Mouse (Mus musculus): ENCODE results near the gene Zfp579.
A peak's percentile ranks its signal among the peaks of the same experiment; 100 is the strongest.
"Not testable (repeated sequence)": the region's sequence is repeated elsewhere in the genome, so short reads cannot be mapped to it uniquely, and the experiment has no call there.

Gene Zfp579

DNA sequence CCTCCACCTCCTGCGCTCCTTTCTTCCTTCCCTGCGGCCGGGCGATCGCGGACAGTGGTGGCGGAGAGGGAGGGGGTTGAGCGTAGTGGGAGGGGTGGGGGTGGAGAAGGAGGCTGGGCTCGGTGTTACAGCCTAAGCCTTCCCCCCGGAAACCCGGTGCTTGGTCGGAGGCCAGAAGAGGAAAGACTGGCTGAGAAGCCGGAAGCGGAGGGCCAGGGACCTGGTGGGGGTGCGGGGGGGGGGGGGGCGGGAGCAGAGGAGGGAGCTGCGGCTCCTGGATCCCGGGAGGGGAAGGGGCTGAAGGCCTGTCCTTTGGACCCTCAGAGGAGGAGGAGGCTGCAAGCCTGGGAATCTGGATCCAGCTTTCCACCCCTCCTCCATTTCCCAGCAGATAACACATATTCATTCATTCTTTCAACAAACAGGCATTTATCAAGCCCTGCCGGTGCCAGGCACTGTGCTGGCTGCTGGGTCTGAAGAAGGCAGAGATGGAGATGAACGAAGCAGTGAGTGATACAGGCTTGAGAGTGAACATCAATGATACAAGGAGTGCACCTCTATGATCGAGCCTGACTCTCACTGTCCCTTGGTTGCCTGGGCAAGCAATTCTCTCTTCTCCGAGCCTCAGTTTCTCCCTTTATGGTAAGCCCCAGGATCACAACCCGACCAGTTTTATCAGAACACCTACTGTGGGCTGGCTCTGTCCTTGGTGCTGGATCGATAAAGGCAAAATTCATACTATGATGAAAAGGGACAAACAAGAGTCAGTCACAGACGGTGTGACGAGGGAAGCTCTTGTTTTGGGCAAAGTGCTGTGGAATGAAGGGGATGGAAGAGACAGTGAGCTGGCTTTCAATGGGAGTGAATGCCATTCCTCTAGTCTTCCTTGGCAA, at the start of gene Zfp579:
TSS of gene Zfp579 (minus strand) at position 156 of the 893 bp plus-strand sequence.
- DNase-seq, result peak; percentile 92

DNA sequence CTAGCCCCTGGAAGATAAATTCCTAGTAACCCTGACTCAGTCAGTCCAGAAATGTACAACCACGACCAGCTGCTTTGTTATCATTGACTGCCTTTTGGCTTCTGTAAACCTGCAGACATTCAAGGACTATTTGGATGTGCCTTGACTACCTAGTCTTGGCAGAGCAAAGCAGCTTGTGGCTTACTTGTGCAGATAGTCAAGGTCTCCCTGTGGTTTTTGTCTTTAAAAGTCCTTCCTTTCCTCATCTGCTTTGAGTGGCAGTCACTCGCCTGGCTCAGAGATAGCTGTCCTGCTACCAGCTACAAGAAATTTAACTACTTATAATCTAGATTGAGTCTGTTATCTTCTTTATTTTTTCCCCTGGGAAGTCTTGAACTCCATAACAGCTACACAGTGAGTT, 49.0 kb upstream of the Zfp579 start:
- no peak for DNase-seq

DNA sequence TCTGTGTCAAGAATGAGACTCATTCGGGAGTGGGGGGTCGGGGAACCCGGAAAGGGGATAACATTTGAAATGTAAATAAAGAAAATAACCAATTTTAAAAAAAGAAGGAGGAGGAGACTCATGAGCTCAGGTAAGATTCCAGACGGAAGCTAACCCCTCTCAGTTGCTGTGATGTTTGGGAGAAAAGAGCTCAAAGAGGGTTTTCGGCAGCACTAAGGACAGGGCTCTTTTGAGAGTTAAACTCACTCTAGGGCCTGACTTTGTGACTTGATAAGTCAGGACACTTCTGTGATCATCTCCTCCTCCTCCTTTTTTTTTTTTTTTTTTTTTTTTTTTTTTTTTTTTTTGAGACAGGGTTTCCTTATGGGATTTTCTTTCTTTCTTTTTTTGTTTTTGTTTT, 43.0 kb upstream of the Zfp579 start:
- DNase-seq, result no peak

DNA sequence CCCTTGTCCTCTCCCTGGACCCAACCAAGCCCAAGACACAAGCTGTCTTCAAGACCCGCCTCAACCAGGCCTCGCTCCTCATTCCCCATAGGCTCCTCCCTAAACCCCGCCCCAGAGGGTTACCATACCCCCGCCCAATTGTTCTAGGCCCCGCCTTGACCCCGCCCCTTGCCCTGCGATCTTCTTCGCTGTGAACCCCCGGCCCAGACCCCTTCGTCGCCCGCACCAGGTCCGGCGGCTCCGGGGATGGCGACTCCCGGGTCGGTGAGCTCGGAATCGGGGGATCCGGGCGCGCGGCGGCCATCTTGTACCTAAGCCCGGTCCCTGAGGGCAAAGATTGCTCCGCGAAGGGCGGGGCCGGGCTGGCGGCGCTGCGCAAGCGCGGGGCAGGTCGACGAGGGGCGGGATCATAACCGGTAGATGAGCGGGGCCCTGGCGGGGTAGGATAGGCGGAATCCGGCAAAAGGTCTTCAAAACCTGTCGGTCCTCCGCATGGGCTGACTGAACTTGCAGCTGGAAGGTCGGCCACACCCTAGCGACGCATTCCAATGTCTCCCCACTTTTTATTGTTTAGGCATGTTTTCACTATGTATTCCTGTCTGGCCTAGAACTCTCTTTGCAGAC, 42.3 kb upstream of the Zfp579 start, which contains the start of gene Zfp784:
TSS of gene Zfp784 (minus strand) at position 338 of the 624 bp plus-strand sequence.
- peak; percentile 94 for DNase-seq

DNA sequence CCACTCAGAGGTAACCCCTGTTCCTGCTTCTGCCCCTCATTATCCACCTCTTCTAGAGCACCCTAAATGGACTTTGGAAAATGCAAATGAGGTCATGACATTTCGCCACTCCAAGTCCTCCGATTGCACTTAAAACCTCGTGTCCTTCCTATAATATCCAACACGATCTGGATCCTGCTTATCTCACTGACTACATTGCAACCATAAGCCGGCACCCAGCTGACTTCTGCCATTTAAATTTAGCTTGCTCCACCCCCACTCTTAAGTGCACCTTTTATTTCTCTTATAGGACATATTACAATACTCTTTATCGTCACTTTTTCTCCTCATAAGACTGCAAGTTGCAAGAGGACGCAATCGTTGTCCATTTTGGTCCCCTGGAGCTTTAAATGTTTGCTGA, 41.5 kb upstream of the Zfp579 start:
- no peak for DNase-seq

DNA sequence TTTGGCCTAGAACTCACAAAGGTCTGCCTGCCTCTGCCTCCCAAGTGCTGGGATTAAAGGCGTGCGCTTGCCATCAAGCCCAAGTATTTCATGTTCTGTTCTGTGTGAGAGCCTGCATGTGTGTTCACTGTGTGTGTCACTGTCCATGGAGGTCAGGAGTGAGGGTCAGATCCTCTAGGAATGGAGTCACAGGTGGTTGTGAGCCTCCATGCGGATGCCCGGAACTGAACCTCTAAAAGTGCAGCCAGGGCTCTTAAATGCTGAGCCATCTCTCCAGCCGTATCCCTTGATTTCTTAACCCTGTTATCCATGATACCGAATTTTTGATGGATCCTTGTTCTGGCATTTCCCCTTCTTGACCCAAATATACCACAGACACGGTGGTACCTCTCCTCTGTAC, 41.1 kb upstream of the Zfp579 start:
- no peak for DNase-seq

DNA sequence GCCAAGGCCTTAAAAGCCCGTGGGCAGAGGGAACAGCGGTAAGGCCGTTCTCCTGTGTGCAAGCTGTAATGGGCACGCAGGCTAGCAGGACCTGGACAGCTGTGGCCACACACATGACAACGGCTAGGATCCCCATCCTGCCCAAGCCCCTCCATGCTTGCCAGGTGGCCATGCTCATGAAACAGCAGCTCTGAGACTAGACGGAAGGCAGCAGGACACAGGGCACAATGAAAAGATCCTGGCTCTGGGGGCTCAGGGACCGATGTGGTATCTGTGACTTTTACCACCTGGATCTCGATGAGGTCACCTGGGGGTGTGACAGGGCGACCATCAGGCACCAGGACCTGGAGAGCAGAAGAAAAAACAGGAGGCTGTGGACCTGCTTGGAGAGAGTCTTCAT, 40.2 kb upstream of the Zfp579 start:
- no peak for DNase-seq

DNA sequence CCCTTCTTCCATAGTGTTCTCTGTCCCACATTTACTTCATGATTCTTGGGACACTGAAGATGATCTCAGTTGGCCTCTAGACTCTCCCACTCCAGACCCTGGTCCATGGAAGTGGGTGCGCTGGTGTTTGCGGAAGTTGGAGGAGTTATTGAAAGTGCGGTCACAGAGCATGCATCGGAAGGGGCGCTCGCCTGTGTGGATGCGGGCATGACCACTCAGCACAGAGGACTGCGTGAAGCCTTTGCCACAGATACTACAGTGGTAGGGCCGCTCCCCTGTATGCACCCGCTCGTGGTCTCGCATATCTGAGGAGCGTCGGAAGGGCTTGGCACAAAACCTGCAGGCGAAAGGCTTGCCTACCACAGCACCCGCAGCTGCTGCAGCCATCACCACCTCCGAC, 39.7 kb upstream of the Zfp579 start:
- DNase-seq, result no peak

DNA sequence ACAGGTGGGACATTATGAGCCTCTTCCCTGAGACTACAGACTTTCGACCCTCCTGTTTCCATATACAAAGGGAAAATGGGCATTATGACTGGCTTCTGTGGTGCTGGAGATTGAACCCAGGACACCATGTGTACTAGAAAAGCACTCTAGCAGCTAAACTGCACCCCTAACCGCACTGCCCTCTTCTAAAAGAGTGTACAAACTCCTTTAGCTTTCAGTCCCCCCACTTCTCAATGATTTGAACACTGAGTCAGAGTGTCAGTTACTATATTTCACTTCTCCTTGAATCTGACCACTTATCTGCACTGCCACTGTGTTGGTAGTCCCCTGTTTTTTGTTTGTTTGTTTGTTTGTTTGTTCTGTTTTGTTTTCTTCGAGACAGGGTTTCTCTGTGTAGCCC, 37.9 kb upstream of the Zfp579 start, which contains the start of gene 4632433K11Rik:
TSS of gene 4632433K11Rik (plus strand) at position 301 of the 400 bp plus-strand sequence.
- no peak for DNase-seq

DNA sequence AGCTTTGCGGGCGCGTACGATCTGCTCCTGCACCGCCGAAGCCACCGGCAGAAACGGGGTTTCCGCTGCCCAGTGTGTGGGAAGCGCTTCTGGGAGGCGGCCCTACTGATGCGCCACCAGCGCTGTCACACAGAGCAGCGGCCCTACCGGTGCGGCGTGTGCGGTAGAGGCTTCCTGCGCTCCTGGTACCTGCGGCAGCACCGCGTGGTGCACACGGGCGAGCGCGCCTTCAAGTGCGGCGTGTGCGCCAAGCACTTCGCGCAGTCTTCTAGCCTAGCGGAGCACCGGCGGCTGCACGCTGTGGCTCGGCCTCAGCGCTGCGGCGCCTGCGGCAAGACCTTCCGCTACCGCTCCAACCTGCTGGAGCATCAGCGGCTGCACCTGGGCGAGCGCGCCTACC, 35.5 kb upstream of the Zfp579 start:
- DNase-seq, result no peak

DNA sequence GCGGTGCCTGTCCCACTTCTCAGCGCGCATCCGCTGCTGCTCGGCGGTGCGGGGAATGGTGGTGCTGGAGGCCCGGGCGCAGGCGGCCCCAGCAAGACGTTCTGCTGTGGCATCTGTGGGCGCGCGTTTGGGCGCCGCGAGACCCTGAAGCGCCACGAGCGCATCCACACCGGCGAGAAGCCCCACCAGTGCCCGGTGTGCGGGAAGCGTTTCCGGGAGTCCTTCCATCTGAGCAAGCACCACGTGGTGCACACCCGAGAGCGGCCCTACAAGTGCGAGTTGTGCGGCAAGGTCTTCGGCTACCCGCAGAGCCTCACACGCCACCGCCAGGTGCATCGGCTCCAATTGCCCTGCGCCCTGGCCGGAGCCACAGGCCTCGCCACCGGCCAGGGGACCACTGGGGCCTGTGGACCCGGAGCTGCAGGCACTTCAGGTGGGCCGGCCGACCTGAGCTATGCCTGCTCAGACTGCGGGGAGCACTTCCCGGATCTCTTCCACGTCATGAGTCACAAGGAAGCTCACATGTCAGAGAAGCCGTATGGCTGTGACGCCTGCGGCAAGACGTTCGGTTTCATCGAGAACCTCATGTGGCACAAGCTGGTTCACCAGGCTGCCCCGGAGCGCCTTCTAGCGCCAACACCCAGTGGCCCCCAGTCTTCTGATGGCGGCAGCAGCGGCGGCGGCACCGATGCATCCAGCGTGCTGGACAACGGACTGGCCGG, 34.8 kb upstream of the Zfp579 start:
- no peak for DNase-seq

DNA sequence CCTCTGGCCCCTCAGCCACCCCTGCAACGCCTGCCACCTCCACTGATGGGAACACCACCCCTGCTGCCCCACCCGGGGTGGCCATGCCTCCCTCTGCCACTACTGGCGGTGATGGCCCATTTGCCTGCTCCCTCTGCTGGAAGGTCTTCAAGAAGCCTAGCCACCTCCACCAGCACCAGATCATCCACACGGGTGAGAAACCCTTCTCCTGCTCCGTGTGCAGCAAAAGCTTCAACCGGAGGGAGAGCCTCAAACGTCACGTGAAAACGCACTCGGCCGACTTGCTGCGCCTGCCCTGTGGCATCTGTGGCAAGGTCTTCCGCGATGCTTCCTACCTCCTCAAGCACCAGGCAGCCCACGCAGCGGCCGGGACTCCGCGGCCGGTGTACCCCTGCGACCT, 34.0 kb upstream of the Zfp579 start:
- no peak for DNase-seq

DNA sequence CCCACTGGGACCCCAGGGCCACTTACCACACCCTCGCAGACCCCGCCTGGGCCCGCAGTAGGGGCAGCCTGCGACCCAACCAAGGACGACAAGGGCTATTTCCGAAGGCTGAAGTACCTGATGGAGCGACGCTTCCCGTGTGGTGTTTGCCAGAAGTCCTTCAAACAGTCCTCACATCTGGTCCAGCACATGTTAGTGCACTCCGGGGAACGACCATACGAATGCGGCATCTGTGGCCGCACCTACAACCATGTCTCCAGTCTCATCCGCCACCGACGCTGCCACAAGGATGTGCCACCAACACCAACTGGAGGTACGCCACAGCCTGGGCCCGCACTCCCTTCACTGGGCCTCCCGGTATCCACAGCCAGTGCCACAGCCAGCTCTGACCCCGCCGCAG, 33.6 kb upstream of the Zfp579 start:
- no peak for DNase-seq

DNA sequence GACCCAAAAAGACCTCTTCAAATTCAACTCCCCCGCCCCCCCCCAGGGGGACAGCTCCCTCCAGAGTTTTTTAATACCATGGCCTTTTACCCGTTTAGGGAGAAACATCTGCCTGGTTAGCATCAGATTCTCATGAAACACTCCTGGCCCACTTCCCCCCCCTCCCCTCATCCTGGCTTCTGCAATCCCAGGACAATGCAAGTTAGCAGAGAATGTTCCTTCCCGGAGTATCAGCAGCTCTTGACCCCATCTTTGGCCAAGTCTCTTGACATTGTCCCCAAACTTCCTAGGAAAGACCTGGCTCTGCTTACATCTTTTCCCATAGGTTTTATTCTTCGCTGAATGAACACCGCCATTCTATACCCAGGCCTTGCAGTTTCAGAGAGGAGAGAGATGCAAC, 25.2 kb upstream of the Zfp579 start:
- no peak for DNase-seq

DNA sequence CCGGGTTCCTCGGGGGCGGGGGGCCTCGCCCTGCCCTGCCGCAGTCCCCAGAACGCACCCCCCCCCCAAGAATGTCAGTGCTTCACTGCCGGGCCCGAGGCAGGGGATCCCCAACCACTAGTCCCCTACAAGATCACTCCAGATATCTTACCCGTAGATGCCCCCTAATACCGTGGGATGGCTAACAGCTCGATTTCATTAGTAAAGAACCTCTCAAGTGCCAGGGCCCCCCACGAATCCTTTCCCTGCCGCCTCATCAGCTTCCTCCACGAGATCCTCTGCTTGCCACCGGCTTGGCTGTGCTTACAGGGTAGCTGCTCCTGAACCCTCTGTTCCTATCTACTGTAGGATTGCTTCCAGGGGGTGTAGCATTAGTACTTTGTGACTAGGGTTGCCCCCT, 24.7 kb upstream of the Zfp579 start:
- no peak for DNase-seq

DNA sequence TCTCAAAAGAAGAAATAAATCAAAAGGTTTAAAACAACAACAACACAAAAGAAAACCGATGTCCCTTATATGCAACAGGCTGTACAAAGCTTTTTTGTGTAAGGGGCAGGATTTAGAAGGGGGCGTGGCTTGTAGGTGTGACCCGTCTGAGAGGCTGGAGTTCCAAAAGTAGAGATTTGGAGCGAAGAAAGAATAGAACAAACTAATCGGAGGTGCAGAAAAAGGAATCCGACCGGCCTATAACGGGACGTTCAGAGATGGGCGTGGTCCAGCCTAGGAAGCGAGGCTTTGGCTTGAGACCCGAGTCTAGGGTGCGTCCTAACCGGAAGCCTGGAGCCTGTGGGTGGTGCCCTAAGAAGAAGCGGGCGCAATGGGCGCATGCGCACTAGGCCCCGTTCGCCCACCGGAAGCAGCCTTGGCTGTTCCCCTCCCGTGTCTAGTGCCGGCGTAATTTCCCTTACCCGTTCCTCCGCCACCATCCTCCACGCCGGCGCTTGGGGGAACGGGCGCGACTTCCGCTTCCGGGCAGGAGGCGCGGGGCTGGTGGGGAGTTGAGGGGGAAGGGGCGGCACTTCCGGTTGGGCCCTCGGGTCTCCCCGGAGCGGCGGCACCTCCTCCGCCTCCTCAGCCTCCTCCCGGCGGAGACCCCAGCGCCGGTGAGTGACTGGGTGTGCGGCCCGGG, 24.2 kb upstream of the Zfp579 start, which contains the start of the genes Zfp865 and Ccdc106:
TSS of gene Zfp865 (plus strand) at position 377 of the 682 bp plus-strand sequence.
TSS of gene Ccdc106 (plus strand) at position 554 of the 682 bp plus-strand sequence.
- peak; percentile 99 for DNase-seq

DNA sequence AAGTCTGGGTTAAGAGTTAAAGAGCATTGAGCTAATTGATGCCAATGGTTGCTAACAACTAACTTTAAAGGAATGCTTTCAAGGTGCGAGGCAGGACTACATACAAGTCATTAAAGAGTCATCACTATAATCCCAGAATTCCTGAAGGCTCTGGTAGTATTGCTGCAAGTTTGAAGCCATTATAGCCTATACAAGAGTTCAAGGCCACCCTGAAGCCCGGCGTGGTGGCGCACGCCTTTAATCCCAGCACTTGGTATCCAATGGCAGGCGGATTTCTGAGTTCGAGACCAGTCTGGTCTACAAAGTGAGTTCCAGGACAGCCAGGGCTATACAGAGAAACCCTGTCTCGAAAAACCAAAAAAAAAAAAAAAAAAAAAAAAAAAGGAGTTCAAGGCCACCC, 23.6 kb upstream of the Zfp579 start:
- DNase-seq, result not testable (repeated sequence)

DNA sequence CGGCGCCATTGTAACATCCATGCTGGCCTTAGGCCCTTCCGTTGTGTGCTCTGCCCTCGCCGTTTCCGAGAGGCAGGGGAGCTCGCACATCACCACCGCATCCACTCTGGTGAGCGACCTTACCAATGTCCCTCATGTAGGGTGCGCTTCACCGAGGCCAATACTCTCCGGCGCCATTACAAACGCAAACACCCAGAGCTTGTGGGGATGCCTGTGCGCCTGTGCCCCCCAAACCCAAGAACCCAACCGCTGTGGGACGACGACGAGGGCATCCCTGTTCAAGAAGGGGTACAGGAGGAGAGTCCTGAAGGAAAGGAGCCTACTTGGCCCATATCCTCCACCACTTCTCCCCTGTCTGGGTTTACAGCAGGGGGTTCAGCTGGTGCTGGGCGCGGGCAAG, 22.0 kb upstream of the Zfp579 start:
- DNase-seq, result no peak

DNA sequence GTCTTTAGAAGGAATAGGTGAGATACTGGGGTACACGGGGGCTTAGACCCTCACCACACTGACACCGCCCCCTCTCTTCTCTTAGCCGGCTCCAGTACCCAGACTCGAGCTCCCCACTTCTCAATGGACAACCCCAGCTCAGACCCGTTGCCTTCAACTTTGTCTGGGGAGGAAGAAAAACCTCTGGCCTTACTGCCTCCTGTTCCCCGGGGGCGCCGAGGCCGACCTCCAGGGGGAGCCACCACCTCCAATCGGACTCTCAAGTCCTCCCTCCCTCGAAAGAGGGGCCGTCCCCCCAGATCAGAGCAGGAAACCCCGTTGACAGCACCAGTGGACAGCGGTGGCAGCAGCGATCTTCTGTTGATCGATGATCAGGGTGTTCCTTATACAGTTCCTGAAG, 21.4 kb upstream of the Zfp579 start:
- no peak for DNase-seq

DNA sequence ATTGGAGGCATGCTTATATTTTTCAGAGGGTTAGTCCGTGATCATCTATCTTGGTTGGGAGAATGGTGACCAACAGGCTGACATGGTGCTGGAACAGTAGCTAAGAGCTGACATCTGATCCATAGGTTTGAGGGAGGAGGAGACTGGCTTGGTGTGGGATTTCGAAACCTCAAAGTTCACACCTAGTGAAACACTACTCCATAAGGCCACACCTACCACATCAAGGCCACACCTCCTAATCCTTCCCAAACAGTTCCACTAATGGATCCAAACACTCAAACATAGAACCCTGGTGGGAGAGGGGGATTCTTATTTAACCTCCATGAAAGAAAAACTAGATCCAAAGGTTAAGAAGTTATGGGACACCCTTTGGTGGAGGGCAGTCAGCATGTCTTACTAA, 21.0 kb upstream of the Zfp579 start:
- DNase-seq, result no peak

DNA sequence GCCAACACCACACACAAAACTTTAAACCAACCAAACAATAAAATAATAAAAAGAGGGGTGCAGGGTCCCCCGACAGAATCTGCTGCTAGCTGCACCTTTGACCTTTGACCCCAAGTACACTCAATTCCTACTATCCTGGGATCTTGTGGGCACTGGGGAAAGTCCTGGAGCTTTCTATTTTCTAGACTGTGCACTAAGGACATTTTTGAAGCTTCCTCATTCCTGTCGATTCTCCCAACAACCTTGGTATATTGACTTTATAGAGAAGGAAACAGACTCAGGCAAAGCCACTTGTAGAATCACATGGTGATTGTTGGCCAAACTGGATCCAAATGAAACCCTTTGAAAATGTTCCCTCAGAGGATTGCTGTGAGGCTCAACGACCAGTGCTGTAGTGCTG, 20.1 kb upstream of the Zfp579 start:
- DNase-seq, result no peak

DNA sequence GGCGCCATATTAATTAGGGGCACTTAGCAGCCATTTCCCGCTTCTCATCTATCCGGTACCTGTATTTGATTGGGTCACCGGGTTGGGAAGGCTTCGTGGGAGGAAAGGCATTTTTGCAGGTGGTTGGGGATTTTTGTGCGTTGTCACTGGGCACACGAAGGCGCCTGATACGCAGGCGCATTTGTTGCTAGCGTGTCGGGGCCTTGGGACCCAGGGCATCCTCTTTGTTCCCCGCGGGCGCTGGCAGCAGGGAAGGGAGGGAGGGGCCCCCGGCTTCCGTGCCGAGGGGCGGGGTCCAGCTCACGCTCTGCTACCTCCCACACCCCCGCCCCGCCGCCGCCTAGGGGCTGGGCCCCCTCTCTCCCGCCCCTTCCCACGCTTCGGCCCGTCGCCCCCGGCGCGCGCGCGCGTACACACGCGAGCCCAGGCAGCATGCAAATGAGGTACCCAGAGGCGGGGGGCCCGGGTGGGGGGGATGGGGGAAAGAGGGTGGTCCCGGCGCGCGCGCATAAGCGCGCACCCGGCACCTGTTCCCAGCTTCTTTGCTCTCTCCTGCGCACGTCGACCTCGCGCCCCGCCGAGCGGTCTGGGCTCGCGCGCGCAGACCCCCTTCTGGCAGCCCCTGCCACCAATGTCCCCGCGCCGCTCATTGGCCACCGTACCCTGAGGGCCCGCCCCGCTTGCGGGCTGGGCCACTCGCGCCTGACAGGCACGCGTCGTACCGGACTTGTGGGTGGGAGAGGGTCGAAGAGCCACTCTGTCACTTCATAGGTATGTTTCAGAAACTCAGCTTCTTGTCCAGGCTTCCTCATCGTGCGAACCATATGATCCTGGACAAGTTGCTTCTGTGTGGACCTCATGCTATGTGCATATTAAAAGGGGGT, 19.4 kb upstream of the Zfp579 start, which contains the start of gene Gm44973:
TSS of gene Gm44973 (plus strand) at position 379 of the 884 bp plus-strand sequence.
- peak; percentile 95 for DNase-seq

Measured in lung, postnatal 36 days (tissue).